Mouse (Mus musculus) spleen, adult 2 months (tissue): ENCODE data around the gene Mia3.

Experiments
- CTCF ChIP-seq: fragments of 200-500 bp; IDR thresholded peaks from 2 replicates; pipeline ENCODE4 v1.5.1; 2011; ENCODE audit warnings: mild to moderate bottlenecking, inconsistent platforms; ENCODE audit not compliant: insufficient read depth, insufficient read length, insufficient replicate concordance; ENCODE audit errors: extremely low read depth
- POLR2A ChIP-seq: fragments of 200-500 bp; IDR thresholded peaks from 2 replicates; pipeline ENCODE4 v1.6.1; 2011; ENCODE audit warnings: low read depth, low read length, inconsistent platforms

DNA sequence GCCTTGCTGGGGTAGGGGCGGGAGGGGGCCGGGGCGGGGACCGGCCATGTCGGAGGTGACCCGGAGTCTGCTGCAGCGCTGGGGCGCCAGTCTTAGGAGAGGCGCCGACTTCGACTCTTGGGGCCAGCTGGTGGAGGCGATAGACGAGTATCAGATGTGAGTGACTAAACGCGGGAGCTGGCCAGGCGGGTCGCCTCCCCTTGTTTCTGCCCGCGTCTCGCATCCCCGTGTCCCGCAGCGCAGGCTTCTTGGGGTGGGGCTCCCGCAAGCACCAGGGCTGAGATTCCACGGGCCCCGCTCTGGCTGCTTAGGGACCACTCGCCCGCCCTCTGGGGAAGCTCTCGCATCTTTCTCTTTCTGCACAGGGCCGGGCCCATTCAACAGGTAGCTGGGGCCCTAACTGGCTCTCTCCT is 71.9 kb downstream of the Mia3 start:
- TF ChIP-seq POLR2A, result no peak
- TF ChIP-seq CTCF, result no peak
